Mouse (Mus musculus): Measurements from ENCODE around the gene Zfp597.

GRCm38 (mm10) chr16:3909118-3909517, 24.8 kb upstream of the Zfp597 start:
- TF ChIP-seq CTCF (conservative IDR thresholded peaks at IDR 0.05; ENCODE audit: low read length) (no peak), POU5F1 (IDR thresholded peaks at IDR 0.05; ENCODE audit: borderline replicate concordance, low read length) (no peak)
